Mouse (Mus musculus): ENCODE measurements at regions not wholly inside any gene's neighbourhood (a gene's known extent, or its start where the extent isn't known, plus 50 kb on each side); places are given as distances from the start of the nearest gene placed in this dataset.

GRCm38 (mm10) chr19:26091386-26091785 is 419.2 kb downstream of the Dmrt2 start:
- 32% methylated on average over 8 of the region's 8 CpGs for WGBS
- no peak overlapping the region for H3K4me2 ChIP-seq (ENCODE audit: low read depth, low read length)
- no peaks in the 10 kb centered on the region for H3K4me1 ChIP-seq (ENCODE audit: control insufficient read depth, insufficient read depth)
- no peaks in the 10 kb centered on the region for H3K9me3 ChIP-seq (replicated peaks; ENCODE audit: control insufficient read depth, low read length)
- H3K36me3 ChIP-seq (replicated peaks; ENCODE audit: control insufficient read depth, insufficient read depth, low read length) = no peaks in the 10 kb centered on the region
- H3K27ac ChIP-seq (ENCODE audit: low read depth) = no peak overlapping the region
- no peak for ATAC-seq (ENCODE audit: insufficient read depth, low read depth)
- TF ChIP-seq EP300 (IDR thresholded peaks at IDR 0.05; ENCODE audit: low read depth) (no peak), CTCF (IDR thresholded peaks at IDR 0.05; ENCODE audit: low read depth) (no peak)
- DNase-seq (ENCODE audit: low spot score) = no peak
- H3K27me3 ChIP-seq (ENCODE audit: control insufficient read depth, insufficient read depth, low read length) = no peaks in the 10 kb centered on the region
- H3K9ac ChIP-seq (replicated peaks; ENCODE audit: low read depth, low read length) = no peak overlapping the region
- no peak overlapping the region for H3K4me3 ChIP-seq (ENCODE audit: low read depth, low read length)

DNA sequence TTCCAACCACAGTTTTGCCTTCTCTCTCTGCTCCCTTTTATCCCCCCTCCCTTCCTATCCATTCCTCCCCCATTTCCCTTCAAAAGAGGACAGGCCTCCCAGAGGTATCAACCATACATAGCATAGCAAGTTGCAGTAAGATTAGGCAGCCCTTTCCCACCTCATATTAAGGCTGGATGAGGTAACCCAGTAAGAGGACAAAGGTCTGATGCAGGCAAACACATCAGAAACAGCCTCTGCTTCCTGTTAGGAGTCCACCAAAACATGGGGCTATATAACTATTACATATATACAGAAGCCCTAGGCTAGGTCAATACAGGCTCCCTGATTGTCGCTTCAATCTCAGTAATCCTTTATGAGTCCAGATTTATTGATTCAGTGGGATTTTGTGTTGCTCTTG is 421.6 kb downstream of the Dmrt2 start:
- H3K9me3 ChIP-seq (replicated peaks; ENCODE audit: control insufficient read depth, low read length) = no peaks in the 10 kb centered on the region
- ATAC-seq (ENCODE audit: insufficient read depth, low read depth) = no peak

GRCm38 (mm10) chr19:26114326-26114725 is 442.1 kb downstream of the Dmrt2 start:
- no peaks in the 10 kb centered on the region for H3K27me3 ChIP-seq (ENCODE audit: control insufficient read depth, insufficient read depth, low read length)
- no peak overlapping the region for H3K9ac ChIP-seq (replicated peaks; ENCODE audit: low read depth, low read length)
- 73% methylated on average over 6 of the region's 6 CpGs for WGBS
- no peak overlapping the region for H3K4me3 ChIP-seq (ENCODE audit: low read depth, low read length)
- no peaks in the 10 kb centered on the region for H3K9me3 ChIP-seq (replicated peaks; ENCODE audit: control insufficient read depth, low read length)
- TF ChIP-seq EP300 (IDR thresholded peaks at IDR 0.05; ENCODE audit: low read depth) (no peak), CTCF (IDR thresholded peaks at IDR 0.05; ENCODE audit: low read depth) (no peak)
- no peaks in the 10 kb centered on the region for H3K4me1 ChIP-seq (ENCODE audit: control insufficient read depth, insufficient read depth)
- DNase-seq (ENCODE audit: low spot score) (no peak), ATAC-seq (ENCODE audit: insufficient read depth, low read depth) (no peak)
- H3K4me2 ChIP-seq (ENCODE audit: low read depth, low read length) = no peak overlapping the region
- H3K27ac ChIP-seq (ENCODE audit: low read depth) = no peak overlapping the region
- H3K36me3 ChIP-seq (replicated peaks; ENCODE audit: control insufficient read depth, insufficient read depth, low read length) = no peaks in the 10 kb centered on the region

More for the DNA sequence above, 421.6 kb downstream of the Dmrt2 start:
- TF ChIP-seq EP300 (IDR thresholded peaks at IDR 0.05; ENCODE audit: low read depth) = no peak
- TF ChIP-seq CTCF (IDR thresholded peaks at IDR 0.05; ENCODE audit: low read depth) = no peak
- Histone ChIP-seq H3K4me1 (ENCODE audit: control insufficient read depth, insufficient read depth) (no peaks in the 10 kb centered on the region), H3K4me3 (ENCODE audit: low read depth, low read length) (no peak overlapping the region), H3K27ac (ENCODE audit: low read depth) (no peak overlapping the region), H3K27me3 (ENCODE audit: control insufficient read depth, insufficient read depth, low read length) (no peaks in the 10 kb centered on the region), H3K4me2 (ENCODE audit: low read depth, low read length) (no peak overlapping the region), H3K9ac (replicated peaks; ENCODE audit: low read depth, low read length) (no peak overlapping the region), H3K36me3 (replicated peaks; ENCODE audit: control insufficient read depth, insufficient read depth, low read length) (no peaks in the 10 kb centered on the region)
- 71% methylated on average over 1 of the region's 1 CpGs for WGBS
- DNase-seq (ENCODE audit: low spot score) = no peak

GRCm38 (mm10) chr19:26128423-26128822 is 456.2 kb downstream of the Dmrt2 start:
- no peaks in the 10 kb centered on the region for H3K27me3 ChIP-seq (ENCODE audit: control insufficient read depth, insufficient read depth, low read length)
- no peaks in the 10 kb centered on the region for H3K36me3 ChIP-seq (replicated peaks; ENCODE audit: control insufficient read depth, insufficient read depth, low read length)
- H3K4me1 ChIP-seq (ENCODE audit: control insufficient read depth, insufficient read depth) = no peaks in the 10 kb centered on the region
- DNase-seq (ENCODE audit: low spot score) = no peak
- no peak for TF ChIP-seq EP300 (IDR thresholded peaks at IDR 0.05; ENCODE audit: low read depth)
- TF ChIP-seq CTCF (IDR thresholded peaks at IDR 0.05; ENCODE audit: low read depth) = no peak
- H3K4me3 ChIP-seq (ENCODE audit: low read depth, low read length) = no peak overlapping the region
- H3K27ac ChIP-seq (ENCODE audit: low read depth) = no peak overlapping the region
- no peak overlapping the region for H3K9ac ChIP-seq (replicated peaks; ENCODE audit: low read depth, low read length)
- 57% methylated on average over 2 of the region's 2 CpGs for WGBS
- no peaks in the 10 kb centered on the region for H3K9me3 ChIP-seq (replicated peaks; ENCODE audit: control insufficient read depth, low read length)
- no peak for ATAC-seq (ENCODE audit: insufficient read depth, low read depth)
- no peak overlapping the region for H3K4me2 ChIP-seq (ENCODE audit: low read depth, low read length)

DNA sequence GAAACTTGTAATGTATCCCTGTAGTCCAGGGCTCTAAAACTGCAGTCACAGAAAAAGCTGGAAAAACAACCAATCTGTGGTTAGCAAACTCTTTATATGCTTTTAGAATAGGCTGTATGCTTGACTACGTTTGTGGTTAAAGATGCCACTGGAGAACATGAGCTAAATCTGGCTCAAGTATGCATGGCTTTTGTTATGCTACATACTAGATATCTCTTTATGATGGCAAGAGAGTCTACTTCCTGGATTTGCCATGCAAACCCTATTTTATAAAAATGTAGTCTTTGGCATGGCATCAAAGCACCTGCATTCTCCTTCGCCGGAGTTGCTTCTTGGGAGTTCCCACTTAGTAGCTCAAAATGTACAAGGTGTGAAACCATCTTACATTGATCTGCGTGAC is 462.2 kb downstream of the Dmrt2 start:
- H3K9ac ChIP-seq (replicated peaks; ENCODE audit: low read depth, low read length) = no peak overlapping the region
- TF ChIP-seq CTCF (IDR thresholded peaks at IDR 0.05; ENCODE audit: low read depth) (no peak), EP300 (IDR thresholded peaks at IDR 0.05; ENCODE audit: low read depth) (no peak)
- no peak overlapping the region for H3K27ac ChIP-seq (ENCODE audit: low read depth)
- H3K27me3 ChIP-seq (ENCODE audit: control insufficient read depth, insufficient read depth, low read length) = no peaks in the 10 kb centered on the region
- no peak for ATAC-seq (ENCODE audit: insufficient read depth, low read depth)
- H3K4me3 ChIP-seq (ENCODE audit: low read depth, low read length) = no peak overlapping the region
- no peaks in the 10 kb centered on the region for H3K9me3 ChIP-seq (replicated peaks; ENCODE audit: control insufficient read depth, low read length)
- H3K4me1 ChIP-seq (ENCODE audit: control insufficient read depth, insufficient read depth) = no peaks in the 10 kb centered on the region
- no peak overlapping the region for H3K4me2 ChIP-seq (ENCODE audit: low read depth, low read length)
- 78% methylated on average over 4 of the region's 4 CpGs for WGBS
- H3K36me3 ChIP-seq (replicated peaks; ENCODE audit: control insufficient read depth, insufficient read depth, low read length) = no peaks in the 10 kb centered on the region
- DNase-seq (ENCODE audit: low spot score) = no peak

DNA sequence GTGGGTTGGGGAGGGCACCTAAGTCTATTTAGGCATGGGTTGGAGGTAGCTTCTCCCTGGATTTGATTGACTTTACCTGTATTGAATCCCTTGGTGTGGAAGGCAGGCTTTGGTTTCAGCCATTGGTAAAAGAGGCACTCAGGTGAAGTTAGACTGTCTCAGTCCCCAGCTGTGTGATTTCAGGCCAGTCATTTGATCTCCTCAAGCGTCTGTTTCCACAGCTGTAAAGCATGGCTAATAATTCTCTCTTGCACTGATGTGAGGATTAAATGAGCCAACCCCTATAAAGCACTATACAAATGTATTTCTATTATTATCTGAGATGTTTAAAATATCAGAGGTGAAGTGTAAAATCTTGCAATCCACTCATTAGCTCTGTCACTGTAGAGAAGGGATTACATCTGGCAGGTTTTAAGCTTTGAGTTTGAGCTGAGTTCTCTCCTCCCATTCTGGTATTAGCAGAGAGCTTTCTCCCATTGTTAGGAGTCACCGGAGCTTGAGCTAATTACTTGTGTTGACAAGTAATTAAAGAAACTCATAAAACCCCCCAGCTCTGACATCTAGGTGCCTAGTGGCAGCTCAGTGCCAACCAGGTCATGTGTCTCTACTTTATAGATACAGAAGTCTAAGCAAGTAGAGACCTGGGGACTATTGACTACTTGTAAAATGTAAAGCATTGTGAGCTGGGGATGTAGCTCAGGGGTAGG is 463.3 kb downstream of the Dmrt2 start:
- no peaks in the 10 kb centered on the region for H3K4me1 ChIP-seq (ENCODE audit: control insufficient read depth, insufficient read depth)
- no peak overlapping the region for H3K9ac ChIP-seq (replicated peaks; ENCODE audit: low read depth, low read length)
- no peaks in the 10 kb centered on the region for H3K9me3 ChIP-seq (replicated peaks; ENCODE audit: control insufficient read depth, low read length)
- H3K4me3 ChIP-seq (ENCODE audit: low read depth, low read length) = no peak overlapping the region
- TF ChIP-seq CTCF (IDR thresholded peaks at IDR 0.05; ENCODE audit: low read depth) (no peak), EP300 (IDR thresholded peaks at IDR 0.05; ENCODE audit: low read depth) (no peak)
- 55% methylated on average over 2 of the region's 2 CpGs for WGBS
- H3K4me2 ChIP-seq (ENCODE audit: low read depth, low read length) = no peak overlapping the region
- no peaks in the 10 kb centered on the region for H3K27me3 ChIP-seq (ENCODE audit: control insufficient read depth, insufficient read depth, low read length)
- H3K36me3 ChIP-seq (replicated peaks; ENCODE audit: control insufficient read depth, insufficient read depth, low read length) = no peaks in the 10 kb centered on the region
- ATAC-seq (ENCODE audit: insufficient read depth, low read depth) (no peak), DNase-seq (ENCODE audit: low spot score) (no peak)
- no peak overlapping the region for H3K27ac ChIP-seq (ENCODE audit: low read depth)

Data from heart, postnatal 0 days (tissue).